Mouse (Mus musculus): ENCODE measurements around the gene Adsl.
A peak's percentile ranks its signal among the peaks of the same experiment; 100 is the strongest.
"Not testable (repeated sequence)": the region's sequence is repeated elsewhere in the genome, so short reads cannot be mapped to it uniquely, and the experiment has no call there.

Adsl gene

DNA sequence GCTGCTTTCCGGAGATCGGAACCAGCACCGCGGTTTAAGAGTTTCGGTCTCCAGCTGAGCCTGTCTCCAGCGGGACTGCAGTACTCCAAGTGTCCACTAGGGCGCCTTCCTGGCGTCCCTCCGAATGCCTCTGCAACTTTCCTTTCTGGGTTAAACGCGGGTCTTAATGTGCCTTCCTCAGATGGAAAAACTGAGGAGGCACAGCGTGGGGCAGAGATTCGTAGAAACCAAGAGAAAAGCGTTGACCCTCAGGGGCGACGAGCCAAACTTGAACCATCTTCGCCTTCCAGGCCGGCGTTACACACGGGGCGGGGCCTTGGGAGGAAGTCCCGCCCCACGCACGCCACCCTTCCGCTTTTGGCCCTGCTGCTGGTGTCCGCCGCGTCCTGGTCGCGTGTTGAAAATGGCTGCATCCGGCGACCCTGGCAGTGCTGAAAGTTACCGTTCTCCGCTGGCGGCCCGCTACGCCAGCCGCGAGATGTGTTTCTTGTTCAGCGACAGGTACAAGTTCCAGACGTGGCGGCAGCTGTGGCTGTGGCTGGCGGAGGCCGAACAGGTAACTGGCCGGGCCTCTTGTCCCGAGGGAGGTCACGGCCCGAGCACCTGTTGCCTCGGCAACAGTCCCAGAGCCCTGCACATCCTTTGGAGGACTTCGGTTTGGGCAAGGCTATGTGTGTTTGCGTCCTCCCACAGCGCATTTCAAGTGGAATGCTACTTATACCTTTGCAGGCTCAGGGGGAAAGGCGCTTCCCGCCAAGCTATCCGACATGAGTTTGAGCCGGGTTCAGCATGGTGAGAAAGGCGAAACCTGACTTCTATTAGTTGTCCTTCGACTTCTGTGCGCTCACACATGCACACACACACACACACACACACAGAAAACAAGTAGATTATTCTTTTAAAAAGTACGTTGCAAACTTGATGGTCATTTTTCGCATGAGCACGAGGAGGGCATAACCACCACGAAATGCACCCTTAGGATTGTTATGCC, at the start of gene Adsl:
Gene Adsl, plus strand, starts transcription at position 346 of the 991 bp plus-strand sequence.
- DNase-seq: peak; percentile 85 to 87

DNA sequence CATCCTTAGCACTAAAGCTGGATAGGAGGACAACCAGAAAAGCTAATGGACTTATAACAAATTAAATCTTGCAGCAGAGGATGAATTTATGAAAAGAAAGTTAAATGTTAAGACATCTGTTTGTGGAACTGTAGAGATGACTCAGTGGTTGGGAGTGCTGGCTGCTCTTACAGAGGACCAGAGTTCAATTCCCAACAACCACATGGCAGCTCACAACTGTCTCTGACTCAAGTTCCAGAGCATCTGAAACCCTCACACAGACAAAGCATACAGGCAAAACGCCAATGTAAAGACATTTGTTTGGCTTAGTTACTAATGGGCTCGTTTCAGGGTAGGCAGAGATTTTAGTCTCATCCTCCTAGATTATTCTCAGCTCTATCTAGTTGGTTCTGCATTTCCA, 48.5 kb upstream of the Adsl start:
- DNase-seq: no peak

- no peak for DNase-seq
Observed at GRCm38 (mm10) chr15:80901806-80902513, 46.3 kb upstream of the Adsl start.

DNA sequence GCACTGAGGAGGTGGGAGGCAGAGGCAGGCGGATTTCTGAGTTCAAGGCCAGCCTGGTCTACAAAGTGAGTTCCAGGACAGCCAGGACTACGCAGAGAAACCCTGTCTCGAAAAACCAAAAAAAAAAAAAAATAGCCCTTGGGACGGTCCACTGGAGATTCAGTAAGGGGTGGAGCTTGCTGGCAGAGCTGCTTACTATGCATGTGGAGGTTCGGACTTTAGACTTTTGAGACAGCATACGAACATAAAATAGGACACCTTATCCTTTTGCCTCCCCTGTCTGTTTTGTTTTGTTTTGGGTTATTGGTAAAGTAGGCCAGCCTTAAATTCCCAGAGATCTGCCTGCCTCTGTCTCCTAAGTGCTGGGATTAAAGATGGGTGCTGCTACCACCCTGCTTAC, 43.5 kb upstream of the Adsl start:
- DNase-seq: not testable (repeated sequence)

- no peak for DNase-seq
Observed at GRCm38 (mm10) chr15:80910183-80910582, 38.1 kb upstream of the Adsl start.

DNA sequence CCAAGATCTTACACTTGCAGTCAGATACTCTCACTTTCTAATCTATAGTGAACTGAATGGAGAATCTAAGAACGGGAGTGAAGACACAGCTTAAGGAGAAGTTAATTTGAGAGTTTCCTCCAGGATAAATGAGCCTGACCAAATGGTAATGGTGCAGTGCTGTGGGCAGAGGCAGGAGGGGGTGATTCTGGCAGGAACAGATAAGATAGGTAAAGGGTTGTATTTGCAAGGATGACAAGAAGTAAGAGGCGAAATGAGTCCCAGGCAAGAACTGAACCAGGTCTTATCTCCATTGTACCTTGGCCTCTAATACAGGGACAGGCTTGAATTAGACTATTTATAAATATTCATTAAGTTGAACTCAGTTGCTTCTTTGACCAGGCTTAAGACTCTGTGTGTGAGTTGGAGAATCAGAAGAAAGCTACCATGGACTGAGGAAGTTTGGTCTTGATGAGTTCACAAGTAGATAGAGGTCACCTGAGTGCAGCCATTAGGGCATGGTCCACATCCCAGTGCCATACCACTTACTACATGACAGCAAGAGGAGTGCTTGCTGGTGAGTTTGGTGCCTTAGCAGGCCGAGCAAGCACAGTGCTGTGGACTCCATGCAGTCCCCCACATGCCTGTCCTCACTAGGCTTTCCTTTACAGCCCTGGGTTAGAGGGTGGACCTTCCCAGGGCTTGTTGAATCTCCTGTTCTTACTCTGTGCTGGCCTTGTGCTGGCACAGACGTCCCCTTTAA, 37.3 kb upstream of the Adsl start:
- no peak for DNase-seq

- peak in 1 of 2 experiments; percentile 26 for DNase-seq
Observed at GRCm38 (mm10) chr15:80912175-80912574, 36.1 kb upstream of the Adsl start.

GRCm38 (mm10) chr15:80913803-80914202, 34.5 kb upstream of the Adsl start:
- DNase-seq: no peak

DNA sequence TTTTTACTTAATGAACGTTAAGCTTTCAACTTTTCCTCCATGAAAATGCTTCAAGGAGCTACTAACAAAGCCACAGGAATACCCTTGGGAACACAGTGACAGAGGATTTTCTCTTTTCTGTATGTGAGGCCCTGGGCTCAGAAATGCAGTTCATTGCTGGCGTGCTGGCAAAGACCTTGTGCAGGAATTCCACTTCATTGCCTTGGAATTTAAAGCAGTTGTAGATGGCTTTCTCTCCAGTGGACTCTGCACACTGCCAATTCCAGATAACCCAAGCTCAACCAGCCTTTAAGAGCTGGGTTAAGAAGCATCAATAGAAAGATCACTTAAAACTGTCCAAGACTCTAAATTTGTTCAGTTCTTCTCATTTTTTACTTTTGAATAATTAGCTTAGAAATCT, 32.4 kb upstream of the Adsl start:
- DNase-seq: peak; percentile 48 to 49

- no peak for DNase-seq
Observed at GRCm38 (mm10) chr15:80916621-80917020, 31.7 kb upstream of the Adsl start.

- DNase-seq: no peak
Observed at GRCm38 (mm10) chr15:80920346-80920745, 27.9 kb upstream of the Adsl start.

GRCm38 (mm10) chr15:80921781-80922180, 26.5 kb upstream of the Adsl start:
- DNase-seq: no peak

- DNase-seq: no peak
Observed at GRCm38 (mm10) chr15:80924211-80924610, 24.1 kb upstream of the Adsl start.

GRCm38 (mm10) chr15:80928811-80929355, 19.4 kb upstream of the Adsl start:
- DNase-seq: no peak

DNA sequence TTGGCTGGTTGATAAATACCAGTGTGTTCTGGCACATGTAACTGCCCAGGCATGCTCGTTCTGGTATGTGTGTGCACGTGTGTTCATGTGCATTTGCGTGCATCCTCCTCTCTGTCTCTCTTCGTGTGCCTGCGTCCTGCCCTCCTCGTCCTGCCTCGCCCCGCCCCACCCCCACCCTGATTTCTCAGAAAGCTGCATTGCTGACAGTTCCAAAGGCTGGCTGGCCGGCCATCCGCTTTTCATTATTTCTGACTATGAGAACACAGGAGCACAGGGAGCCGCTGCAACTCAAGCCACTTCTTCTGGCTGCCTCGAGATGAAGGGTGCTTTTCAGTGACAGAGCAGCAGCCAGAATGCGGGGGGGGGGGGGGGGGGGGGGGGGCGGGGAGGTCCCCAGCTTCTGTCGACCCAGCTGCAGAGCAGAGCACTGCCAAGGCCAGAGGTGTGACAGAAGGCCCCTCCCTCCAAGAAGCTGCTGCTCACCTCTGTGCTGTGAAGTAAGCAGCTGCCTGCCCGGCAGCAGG, 18.2 kb upstream of the Adsl start:
- no peak for DNase-seq

DNA sequence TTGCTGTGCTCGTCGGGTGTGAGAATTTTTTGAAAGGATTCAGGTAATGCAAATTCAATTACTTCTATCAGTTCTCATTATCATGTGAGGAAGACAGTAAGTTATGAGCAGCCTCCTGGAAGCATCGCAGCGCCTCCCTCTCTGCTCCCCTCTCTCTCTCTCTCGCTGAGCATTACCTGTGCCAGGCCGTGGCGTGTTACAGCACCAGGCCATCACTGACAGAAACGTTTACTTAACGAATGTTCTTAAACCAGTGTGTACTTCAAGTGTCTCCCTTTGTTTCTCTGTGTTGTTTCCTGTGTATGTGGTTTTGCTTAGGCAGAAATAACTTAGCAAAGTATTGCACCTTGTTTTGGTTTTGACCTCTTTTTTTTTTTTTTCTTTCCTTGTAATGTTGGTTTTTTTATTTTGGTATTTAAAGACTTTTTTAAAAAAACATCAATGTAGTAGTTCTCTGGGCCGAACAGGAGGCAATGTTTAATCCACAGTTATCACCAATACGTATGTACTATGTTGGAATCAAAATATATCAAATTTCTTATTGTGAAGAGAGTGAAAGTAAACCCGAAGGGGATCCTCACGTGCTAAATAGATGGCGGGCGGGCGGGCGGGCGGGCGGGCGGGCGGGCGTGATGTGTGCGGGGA, 17.5 kb upstream of the Adsl start:
- not testable (repeated sequence) for DNase-seq

DNA sequence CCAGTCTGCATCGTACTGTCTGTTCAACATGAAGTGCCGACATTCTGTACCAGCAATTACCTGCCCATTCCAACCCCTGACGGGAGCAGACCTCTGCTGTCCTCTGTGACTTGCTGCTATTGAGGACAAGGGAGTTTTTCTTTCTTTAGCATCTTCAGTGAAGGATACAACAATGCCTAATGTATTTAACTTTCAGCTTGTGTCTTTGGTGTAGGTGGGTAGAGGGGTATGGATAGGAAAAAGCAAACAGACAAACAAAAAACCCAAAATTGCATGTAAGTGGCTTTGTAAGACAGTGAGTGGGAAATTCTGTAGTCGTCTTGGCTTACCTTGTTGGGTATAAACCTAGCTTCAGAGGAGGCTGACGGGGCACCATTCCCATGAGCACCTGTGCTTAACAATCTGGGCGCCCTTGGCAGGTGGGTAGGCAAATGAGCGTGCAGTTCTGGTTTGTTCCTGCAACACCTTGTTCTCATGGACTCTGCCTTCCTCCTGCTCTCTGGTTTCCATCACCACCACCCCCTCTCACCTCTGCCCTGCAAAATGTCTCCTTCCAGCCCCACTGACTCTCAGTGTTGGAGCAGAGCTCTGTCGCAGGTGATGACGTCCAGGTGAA, 16.8 kb upstream of the Adsl start:
- DNase-seq: no peak

- no peak for DNase-seq
Observed at GRCm38 (mm10) chr15:80934841-80935240, 13.4 kb upstream of the Adsl start.

GRCm38 (mm10) chr15:80936686-80937085, 11.6 kb upstream of the Adsl start:
- peak; percentile 32 to 53 for DNase-seq

GRCm38 (mm10) chr15:80938615-80939014, 9.7 kb upstream of the Adsl start:
- no peak for DNase-seq

DNA sequence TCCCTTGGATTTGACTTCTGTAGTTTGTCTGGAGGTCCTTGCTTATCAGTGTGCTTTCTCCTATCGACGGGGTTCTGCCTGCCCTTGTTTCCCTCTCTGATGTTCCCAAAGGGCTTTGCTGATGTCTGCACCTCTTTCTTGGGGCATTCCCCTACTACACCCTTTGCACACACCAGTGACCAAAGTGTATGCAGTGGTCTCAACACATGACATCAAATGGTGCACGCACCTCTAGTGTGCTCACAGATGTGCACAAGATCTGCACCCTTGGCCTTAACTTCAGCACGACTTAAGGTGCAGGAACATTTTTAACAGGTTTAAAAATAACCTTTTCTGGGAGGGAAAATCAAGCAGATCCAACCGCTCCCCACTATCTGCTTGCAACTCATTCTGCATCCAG, 8.9 kb upstream of the Adsl start:
- DNase-seq: no peak
